Mouse (Mus musculus) testis, adult 2 months (tissue): ENCODE measurements around the gene Kif1a.

Source experiments
- CTCF ChIP-seq: fragments of 200-500 bp; IDR thresholded peaks from 2 replicates; pipeline ENCODE4 v1.5.1; 2012; ENCODE audit warnings: low read depth, mild to moderate bottlenecking, inconsistent platforms, low read length, moderate library complexity; ENCODE audit not compliant: control insufficient read depth, insufficient read depth, insufficient replicate concordance
- POLR2A ChIP-seq: fragments of 200-500 bp; IDR thresholded peaks from 2 replicates; pipeline ENCODE4 v1.6.1; 2012; ENCODE audit warnings: low read depth, mild to moderate bottlenecking, inconsistent platforms, low read length, moderate library complexity; ENCODE audit not compliant: control insufficient read depth

GRCm38 (mm10) chr1:92981056-92981845, 120.5 kb downstream of the Kif1a start:
- TF ChIP-seq CTCF = no peak
- no peak for TF ChIP-seq POLR2A
